Mouse (Mus musculus) liver, postnatal 0 days (tissue): Measurements from ENCODE around the gene Rcbtb2. TPM values are rescaled to one million over a fixed set of nuclear protein-coding genes. Genes with fewer than 3 reads are reported as not detected.
"Not testable (repeated sequence)": the region's sequence is repeated elsewhere in the genome, so short reads cannot be mapped to it uniquely, and the experiment has no call there.

Experiments used
- ATAC-seq: fragments of 200-750 bp; cut with Nextera tagmentation; 2 replicates; pipeline ENCODE4 v1.8.0; 2017; ENCODE audit warnings: mild to moderate bottlenecking, moderate library complexity
- DNase-seq: peaks from one replicate; pipeline ENCODE4 v3.0.0-alpha.2; 2016
- H3K27ac ChIP-seq: fragments of 300-500 bp; sonication (generic); 2 replicates; pipeline ENCODE4 v1.5.1; 2014; ENCODE audit warnings: antibody characterized with exemption, moderate library complexity, mild to moderate bottlenecking, low read depth
- H3K27me3 ChIP-seq: fragments of 300-500 bp; sonication (generic); 2 replicates; pipeline ENCODE4 v1.6.1; 2014; ENCODE audit warnings: low read length, control low read depth, mixed read lengths; ENCODE audit not compliant: insufficient read depth
- H3K36me3 ChIP-seq: fragments of 300-500 bp; sonication (generic); replicated peaks from 2 replicates; pipeline ENCODE4 v1.6.1; 2014; ENCODE audit warnings: mild to moderate bottlenecking, control low read depth, low read length, moderate library complexity, mixed read lengths; ENCODE audit not compliant: insufficient read depth
- H3K4me1 ChIP-seq: fragments of 300-500 bp; sonication (generic); 2 replicates; pipeline ENCODE4 v1.6.1; 2014; ENCODE audit warnings: antibody characterized with exemption, mild to moderate bottlenecking, control low read depth; ENCODE audit not compliant: insufficient read depth
- H3K4me2 ChIP-seq: fragments of 300-500 bp; sonication (generic); 2 replicates; pipeline ENCODE4 v1.6.1; 2014; ENCODE audit warnings: low read depth, mild to moderate bottlenecking, low read length, moderate library complexity, mixed read lengths
- H3K4me3 ChIP-seq: fragments of 300-500 bp; sonication (generic); 2 replicates; pipeline ENCODE4 v1.5.1; 2014; ENCODE audit warnings: low read depth, low read length
- H3K9ac ChIP-seq: fragments of 300-500 bp; sonication (generic); replicated peaks from 2 replicates; pipeline ENCODE4 v1.6.1; 2014; ENCODE audit warnings: mild to moderate bottlenecking, moderate library complexity
- H3K9me3 ChIP-seq: fragments of 300-500 bp; sonication (generic); 2 replicates; pipeline ENCODE4 v1.6.1; 2016; ENCODE audit warnings: mild to moderate bottlenecking, control low read depth, low read length, mixed read lengths
- CTCF ChIP-seq: sonication (generic); IDR thresholded peaks from 2 replicates; pipeline ENCODE4 v1.5.1; 2016; ENCODE audit warnings: antibody characterized with exemption, low read depth
- EP300 ChIP-seq: IDR thresholded peaks from 2 replicates; pipeline ENCODE4 v1.6.1; 2016; ENCODE audit warnings: antibody characterized with exemption, low read depth, mild to moderate bottlenecking
- WGBS: fragments of 180-500 bp; shearing (Covaris S2); extraction: QIAGEN DNeasy Blood & Tissue Kit; methylation state at CpG from one replicate; pipeline ENCODE4 v1.1.7; 2014; ENCODE audit not compliant: insufficient replicate concordance; 5-methylcytosine and 5-hydroxymethylcytosine counted together
- polyA plus RNA-seq: library from polyadenylated mRNA; unstranded; fragments of >200 nt; fragmentation: Nextera tagmentation; extraction: Ambion mirVana; gene quantifications from 2 replicates; pipeline ENCODE4 v1.2.1, GENCODE M21; 2015

The Rcbtb2 gene
- polyA plus RNA-seq, 1 experiment from 2014 or later: 29.9 TPM

- H3K9ac ChIP-seq: no peak overlapping the region
- H3K4me2 ChIP-seq: no peak overlapping the region
- H3K27me3 ChIP-seq: no peaks in the 10 kb centered on the region
- H3K36me3 ChIP-seq: no peaks in the 10 kb centered on the region
- H3K27ac ChIP-seq: no peak overlapping the region
- WGBS: 60% methylated on average over 13 of the region's 13 CpGs
- H3K4me3 ChIP-seq: no peak overlapping the region
- H3K9me3 ChIP-seq: no peaks in the 10 kb centered on the region
- TF ChIP-seq CTCF: no peak
- no peak for TF ChIP-seq EP300
- no peak for DNase-seq
- H3K4me1 ChIP-seq: no peaks in the 10 kb centered on the region
- no peak for ATAC-seq
Observed at GRCm38 (mm10) chr14:73094802-73095550, 27.9 kb upstream of the Rcbtb2 start.

- Histone ChIP-seq H3K4me2 (no peak overlapping the region), H3K36me3 (no peaks in the 10 kb centered on the region), H3K9ac (no peak overlapping the region), H3K9me3 (no peaks in the 10 kb centered on the region), H3K4me1 (no peaks in the 10 kb centered on the region), H3K27me3 (no peaks in the 10 kb centered on the region), H3K27ac (no peak overlapping the region), H3K4me3 (no peak overlapping the region)
- peak; percentile 76 for DNase-seq
- WGBS: 38% methylated on average over 10 of the region's 10 CpGs
- TF ChIP-seq EP300 (no peak), CTCF (peak; percentile 84)
- no peak for ATAC-seq
Observed at GRCm38 (mm10) chr14:73098677-73099387, 24.0 kb upstream of the Rcbtb2 start.

- no peak overlapping the region for H3K4me3 ChIP-seq
- H3K36me3 ChIP-seq: no peaks in the 10 kb centered on the region
- DNase-seq (no peak), ATAC-seq (no peak)
- H3K27me3 ChIP-seq: no peaks in the 10 kb centered on the region
- no peak for TF ChIP-seq EP300
- TF ChIP-seq CTCF: no peak
- 54% methylated on average over 12 of the region's 12 CpGs for WGBS
- H3K9ac ChIP-seq: no peak overlapping the region
- peaks cover 6% of the 10 kb centered on the region for H3K4me1 ChIP-seq
- H3K27ac ChIP-seq: no peak overlapping the region
- H3K4me2 ChIP-seq: no peak overlapping the region
- no peaks in the 10 kb centered on the region for H3K9me3 ChIP-seq
Observed at GRCm38 (mm10) chr14:73102270-73102865, 20.5 kb upstream of the Rcbtb2 start.

GRCm38 (mm10) chr14:73102986-73103385 is 19.9 kb upstream of the Rcbtb2 start:
- H3K9ac ChIP-seq, H3K27ac ChIP-seq, H3K27me3 ChIP-seq, H3K9me3 ChIP-seq, H3K4me3 ChIP-seq, H3K4me2 ChIP-seq, H3K4me1 ChIP-seq, H3K36me3 ChIP-seq, ATAC-seq, DNase-seq: not testable (repeated sequence)
- whole genome bisulfite sequencing: 66% methylated on average over 4 of the region's 4 CpGs

GRCm38 (mm10) chr14:73104913-73105312 is 17.9 kb upstream of the Rcbtb2 start:
- ATAC-seq (no peak), DNase-seq (no peak)
- 45% methylated on average over 6 of the region's 6 CpGs for WGBS
- H3K27me3 ChIP-seq: no peaks in the 10 kb centered on the region
- H3K27ac ChIP-seq: no peak overlapping the region
- no peak overlapping the region for H3K9ac ChIP-seq
- no peak overlapping the region for H3K4me2 ChIP-seq
- no peak for TF ChIP-seq CTCF
- no peak for TF ChIP-seq EP300
- H3K9me3 ChIP-seq: no peaks in the 10 kb centered on the region
- H3K4me1 ChIP-seq: peaks cover 8% of the 10 kb centered on the region
- H3K36me3 ChIP-seq: no peaks in the 10 kb centered on the region
- no peak overlapping the region for H3K4me3 ChIP-seq

- Histone ChIP-seq H3K4me2 (no peak overlapping the region), H3K27me3 (no peaks in the 10 kb centered on the region), H3K4me1 (peaks cover 8% of the 10 kb centered on the region), H3K36me3 (no peaks in the 10 kb centered on the region), H3K27ac (no peak overlapping the region), H3K4me3 (no peak overlapping the region), H3K9ac (no peak overlapping the region), H3K9me3 (no peaks in the 10 kb centered on the region)
- 39% methylated on average over 11 of the region's 11 CpGs for WGBS
- TF ChIP-seq CTCF (no peak), EP300 (no peak)
- ATAC-seq: no peak
- DNase-seq: peak; percentile 37
Observed at GRCm38 (mm10) chr14:73105407-73106185, 17.2 kb upstream of the Rcbtb2 start.
